Mouse (Mus musculus) embryonic facial prominence, embryonic 15.5 days (tissue): ENCODE measurements around the gene Vmn2r67. TPM values are rescaled to one million over a fixed set of nuclear protein-coding genes. Genes with fewer than 3 reads are reported as not detected.
"Not testable (repeated sequence)": the region's sequence is repeated elsewhere in the genome, so short reads cannot be mapped to it uniquely, and the experiment has no call there.

Experiments used
- ATAC-seq: fragments of 200-750 bp; cut with Nextera tagmentation; 2 replicates; pipeline ENCODE4 v1.8.0; 2017; ENCODE audit warnings: low read depth, moderate TSS enrichment; ENCODE audit not compliant: insufficient number of reproducible peaks, low FRiP score, low TSS enrichment
- H3K27ac ChIP-seq: fragments of 300-500 bp; sonication (generic); replicated peaks from 2 replicates; pipeline ENCODE4 v1.5.1; 2015; ENCODE audit warnings: mild to moderate bottlenecking, inconsistent platforms
- H3K27me3 ChIP-seq: fragments of 300-500 bp; sonication (generic); 2 replicates; pipeline ENCODE4 v1.6.1; 2015; ENCODE audit warnings: inconsistent platforms
- H3K36me3 ChIP-seq: fragments of 300-500 bp; sonication (generic); 2 replicates; pipeline ENCODE4 v1.6.1; 2015; ENCODE audit warnings: mild to moderate bottlenecking, inconsistent platforms
- H3K4me1 ChIP-seq: fragments of 300-500 bp; sonication (generic); 2 replicates; pipeline ENCODE4 v1.6.1; 2015; ENCODE audit warnings: inconsistent platforms
- H3K4me2 ChIP-seq: fragments of 300-500 bp; sonication (generic); replicated peaks from 2 replicates; pipeline ENCODE4 v1.6.1; 2015; ENCODE audit warnings: mild to moderate bottlenecking, inconsistent platforms
- H3K4me3 ChIP-seq: fragments of 300-500 bp; sonication (generic); replicated peaks from 2 replicates; pipeline ENCODE4 v1.5.1; 2015; ENCODE audit warnings: mild to moderate bottlenecking, inconsistent platforms
- H3K9ac ChIP-seq: fragments of 300-500 bp; sonication (generic); 2 replicates; pipeline ENCODE4 v1.6.1; 2015; ENCODE audit warnings: inconsistent platforms
- H3K9me3 ChIP-seq: fragments of 300-500 bp; sonication (generic); replicated peaks from 2 replicates; pipeline ENCODE4 v1.6.1; 2016; ENCODE audit warnings: inconsistent platforms
- WGBS: fragments of 180-500 bp; shearing (Covaris S2); methylation state at CpG from one replicate; pipeline ENCODE4 v1.1.7; 2015; 5-methylcytosine and 5-hydroxymethylcytosine counted together
- polyA plus RNA-seq: library from polyadenylated mRNA; unstranded; fragments of >200 nt; fragmentation: Nextera tagmentation; extraction: Ambion mirVana; gene quantifications from 2 replicates; pipeline ENCODE4 v1.2.1, GENCODE M21; 2015

Vmn2r67 gene
- polyA plus RNA-seq: not detected in 2 replicates

- no peak within 1 kb of the TSS for H3K27ac ChIP-seq
- no peaks in the 10 kb centered on the region for H3K27me3 ChIP-seq
- H3K4me3 ChIP-seq: no peak within 1 kb of the TSS
- WGBS: 79% methylated on average over 3 of the region's 3 CpGs
- H3K4me2 ChIP-seq: no peak within 1 kb of the TSS
- H3K36me3 ChIP-seq: no peaks in the 10 kb centered on the region
- ATAC-seq: no peak
- H3K9ac ChIP-seq: no peak within 1 kb of the TSS
- H3K9me3 ChIP-seq: no peaks in the 10 kb centered on the region
- H3K4me1 ChIP-seq: no peaks in the 10 kb centered on the region
Observed at GRCm38 (mm10) chr7:85155898-85156297, at the start of gene Vmn2r67. Gene Vmn2r67 (minus strand): TSS chr7:85155998.

GRCm38 (mm10) chr7:85104531-85104930 lies 51.3 kb downstream of the Vmn2r67 start:
- not testable (repeated sequence) for H3K36me3 ChIP-seq, H3K4me1 ChIP-seq, H3K4me3 ChIP-seq, H3K27ac ChIP-seq, H3K4me2 ChIP-seq, H3K9me3 ChIP-seq, H3K27me3 ChIP-seq, H3K9ac ChIP-seq, ATAC-seq
- WGBS: 48% methylated on average over 2 of the region's 2 CpGs

Other genes with a start within 250 kb of the Vmn2r67 start
- gene Vmn2r65, start 191.9 kb downstream of the Vmn2r67 start, polyA plus RNA-seq: 0.03 TPM in 1 of 2 replicates, not detected in the other
- not detected in 2 replicates for gene Vmn2r66, start 143.7 kb downstream of the Vmn2r67 start, polyA plus RNA-seq
- gene Vmn2r68, start 81.8 kb upstream of the Vmn2r67 start, polyA plus RNA-seq: not detected in 2 replicates